Mouse (Mus musculus) right cerebral cortex, postnatal 10 days (tissue): ENCODE results near the gene Amd2.

Experiments used
- DNase-seq, 2 experiments: peaks; one replicate each; pipeline ENCODE4 v3.0.0; 2021; ENCODE audit warnings: low spot score in 2 of 2

Gene Amd2

DNA sequence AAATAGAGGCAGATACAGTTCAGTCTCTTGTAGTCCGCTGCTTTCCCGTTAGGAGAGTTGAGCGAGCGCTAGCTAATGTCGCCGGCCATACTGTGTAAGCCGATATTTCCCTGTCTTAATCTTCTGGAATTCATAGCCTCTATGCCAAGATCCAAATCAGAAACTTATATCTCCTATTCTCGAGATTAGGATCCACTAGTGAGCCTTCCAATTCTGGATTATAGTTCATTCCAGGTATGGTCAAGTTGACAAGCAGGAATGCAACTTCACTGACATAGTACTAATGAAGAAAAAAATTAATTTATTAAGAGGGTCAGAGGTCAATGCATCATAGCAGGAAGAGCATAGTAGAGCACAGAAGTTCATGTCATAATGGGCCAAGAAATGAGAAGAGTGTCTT lies at the start of gene Amd2:
Gene Amd2 (minus strand): TSS at position 101 of the 400 bp plus-strand sequence.
- no peak for DNase-seq

- DNase-seq = no peak
Observed at GRCm38 (mm10) chr10:35761280-35761679, 49.6 kb upstream of the Amd2 start.

DNA sequence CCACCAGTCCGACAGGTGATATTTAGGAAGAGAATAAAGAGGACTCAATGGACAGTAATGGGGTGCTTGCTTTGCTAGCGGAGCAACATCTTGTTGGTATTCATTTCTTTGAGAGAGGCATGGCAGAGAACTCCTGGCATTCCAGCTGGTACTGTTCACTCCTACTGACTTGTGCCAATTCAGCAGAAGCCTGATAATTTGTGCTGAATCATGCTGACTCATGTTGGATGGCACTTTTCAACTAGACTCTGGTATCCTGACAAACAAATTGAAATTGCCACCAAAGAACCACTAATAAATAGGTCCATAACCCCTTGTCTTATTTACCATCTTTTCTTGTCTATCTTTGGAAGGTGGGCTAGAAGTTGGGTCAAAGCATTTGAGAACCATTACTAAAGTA lies 25.9 kb upstream of the Amd2 start:
- DNase-seq = no peak

DNA sequence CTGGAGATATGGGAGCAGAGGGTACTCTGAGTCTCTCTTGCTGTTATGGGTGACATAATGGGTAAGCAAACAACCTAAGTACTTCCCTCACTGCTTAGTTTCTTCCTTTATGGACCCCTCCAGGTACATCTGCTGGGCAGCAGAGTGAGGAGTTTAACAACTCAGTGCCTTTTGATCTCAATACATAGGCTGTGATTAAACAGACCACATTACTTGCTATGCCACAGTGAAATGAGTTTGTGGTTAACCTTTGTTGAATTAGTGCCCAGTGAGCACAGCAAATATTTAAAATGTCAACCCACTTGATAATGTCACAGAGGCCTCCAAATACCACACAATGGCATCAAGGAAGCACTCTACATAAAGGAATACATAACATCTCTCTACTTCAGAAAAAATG lies 2.6 kb upstream of the Amd2 start:
- no peak for DNase-seq
